Mouse (Mus musculus): Measurements from ENCODE around the gene Ncdn. TPM values are rescaled to one million over a fixed set of nuclear protein-coding genes. Genes with fewer than 3 reads are reported as not detected.

Gene Ncdn
- polyA plus RNA-seq, 1 experiment: 42.4 TPM

DNA sequence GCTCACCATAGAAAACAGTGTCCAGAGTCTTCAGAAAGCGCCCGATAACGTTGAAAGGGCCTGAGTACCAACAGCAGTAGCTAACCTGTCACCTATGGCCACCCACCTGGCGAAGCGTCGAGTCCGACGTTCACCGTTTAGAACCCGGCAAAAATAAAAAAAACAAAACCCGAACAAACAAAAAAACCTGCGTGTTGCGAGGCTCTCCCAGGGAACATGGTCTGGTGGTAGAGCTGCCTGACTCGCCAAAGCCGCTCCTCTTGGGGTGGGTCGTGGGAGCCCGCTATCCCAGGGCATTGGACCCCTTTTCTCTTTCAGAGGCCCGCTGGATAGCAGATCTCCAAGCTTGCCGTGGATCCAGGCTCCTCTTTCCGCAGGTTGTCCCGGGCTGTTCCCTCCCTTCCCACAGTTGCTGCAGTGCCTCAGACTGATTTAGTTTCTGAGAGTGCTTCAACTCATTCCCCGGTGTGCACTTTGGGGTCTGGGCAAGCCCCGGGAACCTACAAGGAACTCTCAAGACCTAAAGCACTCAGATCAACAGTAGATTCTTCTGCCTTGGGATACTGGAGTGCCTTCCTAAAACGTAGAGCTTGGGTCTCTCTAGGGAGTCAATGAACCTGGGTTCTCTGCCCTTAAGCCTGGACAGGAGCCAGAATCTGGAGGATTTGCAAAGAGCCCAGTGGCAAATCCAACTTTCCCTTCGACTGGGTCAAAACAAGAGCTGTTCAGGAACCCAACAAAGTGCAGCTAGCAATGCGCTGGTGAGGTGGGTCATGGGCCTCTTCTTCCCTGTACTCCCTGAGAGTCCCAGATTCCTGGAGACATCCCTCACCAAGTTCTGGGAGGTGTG lies 20.5 kb downstream of the Ncdn start:
- TF ChIP-seq MYOG (IDR thresholded peaks at IDR 0.05; ENCODE audit: control insufficient read depth, extremely low read depth, insufficient read length) (no peak), CEBPB (IDR thresholded peaks at IDR 0.05; ENCODE audit: low read depth) (no peak), MYOD1 (IDR thresholded peaks at IDR 0.05; ENCODE audit: control insufficient read depth, insufficient read length, low read depth) (no peak), USF1 (IDR thresholded peaks at IDR 0.05; ENCODE audit: low read depth) (no peak), MAX (IDR thresholded peaks at IDR 0.05) (no peak)
- Histone ChIP-seq H3ac (ENCODE audit: control insufficient read depth, insufficient read length, low read depth) (no peak overlapping the region), H3K79me2 (ENCODE audit: control insufficient read depth, insufficient read depth) (no peaks in the 10 kb centered on the region), H3K36me3 (ENCODE audit: control insufficient read depth, insufficient read depth) (no peaks in the 10 kb centered on the region), H3K4me3 (ENCODE audit: insufficient read depth, poor library complexity, severe bottlenecking) (no peak overlapping the region), H3K79me3 (ENCODE audit: low read depth) (no peaks in the 10 kb centered on the region), H3K27me3 (ENCODE audit: control insufficient read depth, insufficient read depth, insufficient read length) (peaks cover 69% of the 10 kb centered on the region)

DNA sequence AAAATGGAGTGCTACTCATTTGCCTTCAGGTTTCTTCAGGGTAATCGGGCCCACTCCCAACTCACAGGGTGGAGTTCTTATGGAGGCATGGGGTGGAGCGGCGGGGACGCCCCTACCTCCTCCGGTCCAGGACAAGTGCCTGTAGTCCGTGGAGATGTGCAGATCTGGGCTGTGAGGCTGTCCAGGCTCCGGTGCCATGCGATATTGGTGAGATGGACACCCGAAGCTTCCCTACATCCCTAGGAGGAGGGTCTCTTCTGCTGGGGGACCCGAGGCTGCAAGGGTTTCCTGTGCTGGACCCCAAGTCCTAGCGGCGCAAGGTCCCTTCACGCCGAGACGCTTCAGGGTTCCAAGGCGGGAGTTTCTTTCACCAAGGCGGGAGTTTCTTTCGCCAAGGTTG lies 21.1 kb downstream of the Ncdn start:
- Histone ChIP-seq H3K79me2 (ENCODE audit: control insufficient read depth, insufficient read depth) (no peaks in the 10 kb centered on the region), H3K4me3 (ENCODE audit: insufficient read depth, poor library complexity, severe bottlenecking) (no peak overlapping the region), H3K36me3 (ENCODE audit: control insufficient read depth, insufficient read depth) (no peaks in the 10 kb centered on the region), H3K79me3 (ENCODE audit: low read depth) (no peaks in the 10 kb centered on the region), H3ac (ENCODE audit: control insufficient read depth, insufficient read length, low read depth) (no peak overlapping the region), H3K27me3 (ENCODE audit: control insufficient read depth, insufficient read depth, insufficient read length) (peaks cover 65% of the 10 kb centered on the region)
- TF ChIP-seq FOSL1 (IDR thresholded peaks at IDR 0.05; ENCODE audit: insufficient read depth, low read length, poor library complexity, severe bottlenecking) (no peak), CTCF (IDR thresholded peaks at IDR 0.05; ENCODE audit: control insufficient read depth, insufficient read depth, insufficient read length) (no peak), MYOD1 (IDR thresholded peaks at IDR 0.05; ENCODE audit: control insufficient read depth, insufficient read length, low read depth) (no peak), USF1 (IDR thresholded peaks at IDR 0.05; ENCODE audit: low read depth) (no peak), MAX (IDR thresholded peaks at IDR 0.05) (no peak), MYOG (IDR thresholded peaks at IDR 0.05; ENCODE audit: control insufficient read depth, extremely low read depth, insufficient read length) (no peak), CEBPB (IDR thresholded peaks at IDR 0.05; ENCODE audit: low read depth) (no peak)

DNA sequence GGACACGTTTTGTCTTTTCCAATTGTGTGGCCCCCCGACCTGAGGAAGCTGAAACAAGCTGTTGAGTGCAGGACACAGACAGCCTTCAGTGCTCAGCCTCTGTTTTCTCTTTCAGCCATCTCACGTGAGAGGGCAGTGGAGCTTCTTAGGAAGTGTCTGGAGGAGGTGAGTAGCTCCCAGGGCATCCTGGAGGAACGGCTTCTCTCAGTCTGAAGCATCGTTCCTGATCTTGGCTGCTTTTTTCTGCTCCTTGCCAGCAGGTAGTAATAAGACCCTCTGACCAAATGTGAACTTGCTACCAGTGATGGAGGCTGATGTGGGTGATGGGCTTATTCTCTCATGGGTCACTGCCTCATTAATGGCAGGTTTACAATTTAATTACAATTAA lies 45.8 kb downstream of the Ncdn start:
- no peak overlapping the region for H3ac ChIP-seq (ENCODE audit: control insufficient read depth, insufficient read length, low read depth)
- H3K79me3 ChIP-seq (ENCODE audit: low read depth): no peaks in the 10 kb centered on the region
- no peak for TF ChIP-seq CEBPB (IDR thresholded peaks at IDR 0.05; ENCODE audit: low read depth)
- no peak for TF ChIP-seq USF1 (IDR thresholded peaks at IDR 0.05; ENCODE audit: low read depth)
- no peak for TF ChIP-seq CTCF (IDR thresholded peaks at IDR 0.05; ENCODE audit: control insufficient read depth, insufficient read depth, insufficient read length)
- TF ChIP-seq FOSL1 (IDR thresholded peaks at IDR 0.05; ENCODE audit: insufficient read depth, low read length, poor library complexity, severe bottlenecking): no peak
- TF ChIP-seq MAX (IDR thresholded peaks at IDR 0.05): no peak
- TF ChIP-seq MYOD1 (IDR thresholded peaks at IDR 0.05; ENCODE audit: control insufficient read depth, insufficient read length, low read depth): no peak
- no peak for TF ChIP-seq MYOG (IDR thresholded peaks at IDR 0.05; ENCODE audit: control insufficient read depth, extremely low read depth, insufficient read length)
- H3K4me3 ChIP-seq (ENCODE audit: insufficient read depth, poor library complexity, severe bottlenecking): no peak overlapping the region
- peaks cover 71% of the 10 kb centered on the region for H3K36me3 ChIP-seq (ENCODE audit: control insufficient read depth, insufficient read depth)
- no peaks in the 10 kb centered on the region for H3K27me3 ChIP-seq (ENCODE audit: control insufficient read depth, insufficient read depth, insufficient read length)
- no peaks in the 10 kb centered on the region for H3K79me2 ChIP-seq (ENCODE audit: control insufficient read depth, insufficient read depth)

DNA sequence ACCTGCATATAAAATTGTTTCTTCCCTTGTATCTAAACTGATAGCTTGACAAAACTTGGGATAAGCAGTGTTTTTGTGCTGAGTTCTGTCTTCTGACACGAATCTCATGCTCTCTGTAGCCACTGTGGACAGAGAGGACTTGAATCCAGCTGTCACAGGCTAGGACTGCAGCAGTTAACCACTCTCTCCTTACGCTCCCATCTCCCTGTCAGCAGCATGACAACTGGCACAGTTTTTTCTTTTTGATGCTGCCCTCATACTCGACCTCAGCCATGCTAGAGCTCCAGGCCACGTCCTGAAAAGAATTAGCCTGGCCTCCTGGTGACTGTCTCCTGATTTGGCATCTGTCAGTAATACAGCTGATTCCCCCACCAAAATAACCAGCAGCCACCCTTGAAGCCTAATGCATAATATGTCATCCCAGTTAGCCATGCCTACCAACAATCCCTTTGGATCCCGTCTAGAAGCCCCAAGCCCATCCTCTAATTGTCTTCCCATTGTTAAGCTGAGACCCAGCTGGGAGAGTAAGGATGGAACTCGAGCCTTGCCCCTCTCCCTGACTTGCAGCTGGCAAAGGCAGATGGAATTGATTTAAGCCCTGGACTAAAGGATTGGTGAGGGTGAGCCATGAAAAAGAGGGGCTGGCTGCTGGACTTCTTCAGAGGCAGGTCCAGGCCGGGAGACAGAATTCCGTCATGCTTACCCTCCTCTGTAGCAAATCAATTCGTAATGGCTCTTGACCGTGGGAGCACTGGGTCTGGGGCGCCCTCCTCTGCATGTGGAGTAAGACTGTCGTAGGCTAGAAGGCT lies 46.4 kb downstream of the Ncdn start:
- Histone ChIP-seq H3K79me3 (ENCODE audit: low read depth) (no peaks in the 10 kb centered on the region), H3ac (ENCODE audit: control insufficient read depth, insufficient read length, low read depth) (no peak overlapping the region), H3K27me3 (ENCODE audit: control insufficient read depth, insufficient read depth, insufficient read length) (no peaks in the 10 kb centered on the region), H3K79me2 (ENCODE audit: control insufficient read depth, insufficient read depth) (no peaks in the 10 kb centered on the region), H3K36me3 (ENCODE audit: control insufficient read depth, insufficient read depth) (peaks cover 77% of the 10 kb centered on the region), H3K4me3 (ENCODE audit: insufficient read depth, poor library complexity, severe bottlenecking) (no peak overlapping the region)
- no peak for TF ChIP-seq MYOD1 (IDR thresholded peaks at IDR 0.05; ENCODE audit: control insufficient read depth, insufficient read length, low read depth)

DNA sequence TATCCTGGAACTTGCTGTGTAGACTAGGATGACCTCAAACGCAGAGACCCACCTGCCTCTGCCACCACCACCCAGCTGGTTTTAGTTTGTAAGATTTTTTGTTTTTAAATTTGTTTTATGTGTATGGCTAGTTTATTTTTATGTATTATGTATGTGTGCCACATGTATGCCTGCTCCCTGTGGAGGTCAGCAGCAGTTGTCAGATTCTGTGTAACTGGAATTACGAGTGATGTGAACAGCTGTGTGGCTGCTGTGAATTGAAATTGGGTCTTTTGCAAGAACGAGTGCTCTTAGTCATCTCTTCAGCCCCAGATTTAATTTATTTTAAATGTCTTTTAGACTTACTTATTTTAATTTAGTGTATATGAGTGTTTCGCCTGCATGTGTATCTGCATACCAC lies 56.3 kb downstream of the Ncdn start:
- no peak overlapping the region for H3ac ChIP-seq (ENCODE audit: control insufficient read depth, insufficient read length, low read depth)
- peaks cover 65% of the 10 kb centered on the region for H3K36me3 ChIP-seq (ENCODE audit: control insufficient read depth, insufficient read depth)
- TF ChIP-seq MYOD1 (IDR thresholded peaks at IDR 0.05; ENCODE audit: control insufficient read depth, insufficient read length, low read depth) (peak; percentile 73), FOSL1 (IDR thresholded peaks at IDR 0.05; ENCODE audit: insufficient read depth, low read length, poor library complexity, severe bottlenecking) (no peak), MYOG (IDR thresholded peaks at IDR 0.05; ENCODE audit: control insufficient read depth, extremely low read depth, insufficient read length) (no peak)
- H3K79me3 ChIP-seq (ENCODE audit: low read depth): peaks cover 8% of the 10 kb centered on the region
- H3K27me3 ChIP-seq (ENCODE audit: control insufficient read depth, insufficient read depth, insufficient read length): no peaks in the 10 kb centered on the region
- peaks cover 43% of the 10 kb centered on the region for H3K79me2 ChIP-seq (ENCODE audit: control insufficient read depth, insufficient read depth)
- H3K4me3 ChIP-seq (ENCODE audit: insufficient read depth, poor library complexity, severe bottlenecking): no peak overlapping the region

Other genes with a start within 250 kb of the Ncdn start
- gene Ago4, start 220.0 kb downstream of the Ncdn start, polyA plus RNA-seq (2012; fragmentation: generic; extraction: Trizol): 0.01 TPM
- 11.4 TPM for gene Clspn, start 196.5 kb downstream of the Ncdn start, polyA plus RNA-seq (2012; fragmentation: generic; extraction: Trizol)
- 2.4 TPM for gene 5730409E04Rik, start 143.6 kb downstream of the Ncdn start, polyA plus RNA-seq (2012; fragmentation: generic; extraction: Trizol)
- 243 TPM for gene Psmb2, start 75.8 kb downstream of the Ncdn start, polyA plus RNA-seq (2012; fragmentation: generic; extraction: Trizol)
- not detected for gene Tfap2e, start 17.2 kb downstream of the Ncdn start, polyA plus RNA-seq (2012; fragmentation: generic; extraction: Trizol)
- gene AU040320, start 106 bp upstream of the Ncdn start, polyA plus RNA-seq (2012; fragmentation: generic; extraction: Trizol): 20.2 TPM
- gene Zmym4, start 214.7 kb upstream of the Ncdn start, polyA plus RNA-seq (2012; fragmentation: generic; extraction: Trizol): 6.7 TPM

All from C2C12 (cell line).